Mouse (Mus musculus): Measurements from ENCODE around the gene Tlr6. TPM values are rescaled to one million over a fixed set of nuclear protein-coding genes. Genes with fewer than 3 reads are reported as not detected.

Gene Tlr6
- total RNA-seq, 2 experiments from 2014 or later, result 0.55 to 0.64 TPM

DNA sequence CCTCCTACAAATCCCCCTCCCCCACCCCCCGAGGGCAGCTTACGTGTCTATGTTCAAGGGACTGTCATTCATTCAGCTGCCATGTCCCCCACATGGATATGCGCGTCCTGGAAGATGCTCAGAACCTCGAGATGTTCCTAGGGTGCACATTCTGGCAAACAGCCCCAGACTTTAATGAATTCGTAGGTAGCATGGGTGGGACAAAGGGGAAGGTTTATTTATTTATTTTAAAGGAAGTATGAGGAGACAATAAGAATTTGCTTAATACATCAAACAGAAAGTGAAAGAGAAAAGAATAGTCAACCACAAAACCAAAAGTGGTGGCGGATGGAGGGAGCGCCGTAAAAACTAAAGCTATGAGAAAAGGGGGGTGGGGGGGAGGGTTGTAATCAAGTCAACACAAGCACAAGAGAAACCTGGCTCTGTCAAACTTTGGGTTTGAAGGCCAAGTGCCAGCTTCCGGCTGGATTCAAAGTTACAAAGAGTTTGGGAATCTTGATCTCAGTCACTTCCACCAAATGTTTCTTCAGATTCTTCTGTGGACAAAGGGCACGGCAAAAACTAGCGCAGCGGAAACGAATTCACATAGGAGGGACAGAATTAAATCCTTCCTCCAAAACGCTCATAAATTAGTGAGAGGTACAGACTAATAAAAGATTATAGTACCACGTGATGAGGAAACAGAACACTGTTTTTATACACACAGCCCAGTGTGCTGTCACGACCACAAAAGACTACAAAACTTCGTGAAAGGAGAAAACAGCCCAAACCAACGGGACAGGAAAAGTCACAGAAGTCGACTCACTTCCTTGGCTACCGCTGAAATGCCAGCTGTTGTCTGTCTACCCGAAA is 680 bp downstream of the Tlr6 start:
- intact Hi-C loops (cut with DNase I), result no loop called here
- DNase-seq (ENCODE audit: extremely low spot score in 1 of 2, low spot score in 2 of 2), result no peak

GRCm38 (mm10) chr5:64954931-64955330 is 5.0 kb downstream of the Tlr6 start:
- no peak for DNase-seq (ENCODE audit: extremely low spot score in 1 of 2, low spot score in 2 of 2)
- intact Hi-C loops (cut with DNase I), result no loop called here

GRCm38 (mm10) chr5:64951486-64951885 is 8.4 kb downstream of the Tlr6 start:
- DNase-seq (ENCODE audit: extremely low spot score in 1 of 2, low spot score in 2 of 2), result no peak
- intact Hi-C loops (cut with DNase I), result no loop called here

- intact Hi-C loops (cut with DNase I), result no loop called here
- DNase-seq (ENCODE audit: extremely low spot score in 1 of 2, low spot score in 2 of 2), result no peak
Measured at GRCm38 (mm10) chr5:64932775-64933174, 27.1 kb downstream of the Tlr6 start.

GRCm38 (mm10) chr5:64932215-64932614 is 27.7 kb downstream of the Tlr6 start:
- intact Hi-C loops (cut with DNase I), result no loop called here

GRCm38 (mm10) chr5:64922891-64923381 is 37.0 kb downstream of the Tlr6 start:
- DNase-seq (ENCODE audit: extremely low spot score in 1 of 2, low spot score in 2 of 2), result no peak
- intact Hi-C loops (cut with DNase I), result no loop called here

More at GRCm38 (mm10) chr5:64932215-64932614, 27.7 kb downstream of the Tlr6 start:
- no peak for DNase-seq (ENCODE audit: extremely low spot score in 1 of 2, low spot score in 2 of 2)

DNA sequence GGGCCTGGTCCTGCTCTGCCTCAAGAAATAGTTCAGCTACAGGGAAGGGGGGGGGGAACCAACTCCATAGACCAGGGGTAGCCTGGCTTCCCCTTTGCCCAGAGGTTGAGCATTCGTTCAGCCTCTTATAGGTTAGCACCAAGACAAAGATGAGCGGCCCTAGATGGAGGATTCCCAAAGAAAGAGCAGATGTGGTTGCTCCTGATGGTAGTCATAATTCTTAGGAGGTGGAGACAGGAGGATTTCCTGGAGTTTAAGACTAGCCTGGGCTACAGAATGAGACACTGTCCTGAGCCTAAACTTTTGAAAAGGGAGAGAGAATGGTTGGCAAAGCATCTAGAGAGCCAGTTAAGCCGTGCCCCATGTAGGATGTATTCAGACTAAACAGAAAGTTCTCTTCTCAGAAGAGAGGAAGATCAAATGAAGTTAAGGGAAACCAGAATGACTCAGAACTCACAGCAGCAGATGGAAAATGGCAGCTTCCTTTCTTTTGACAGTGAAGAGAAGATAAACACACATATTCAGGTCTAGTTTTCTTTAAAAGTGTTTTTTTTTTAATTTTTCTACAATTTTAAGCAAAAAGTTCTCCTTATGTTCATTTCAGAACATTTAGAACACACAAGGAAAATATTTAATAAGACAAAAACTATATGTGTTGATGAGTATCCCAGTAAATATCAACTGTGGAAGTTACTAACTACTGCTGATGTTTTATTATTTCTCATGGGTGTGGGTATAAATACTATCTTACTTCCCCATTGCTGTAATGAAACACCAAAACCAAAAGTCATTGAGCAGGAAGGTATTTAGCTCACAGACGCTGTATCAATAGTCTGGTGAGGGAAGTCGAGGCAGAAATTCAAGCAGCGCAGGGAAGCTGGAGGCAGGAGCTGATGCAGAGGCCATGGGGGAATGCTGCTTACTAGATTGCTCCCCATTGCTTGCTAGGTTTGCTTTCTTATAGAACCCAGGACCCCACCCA is 41.0 kb downstream of the Tlr6 start:
- DNase-seq (ENCODE audit: extremely low spot score in 1 of 2, low spot score in 2 of 2), result no peak
- intact Hi-C loops (cut with DNase I), result no loop called here

GRCm38 (mm10) chr5:64917721-64918120 is 42.2 kb downstream of the Tlr6 start:
- intact Hi-C loops (cut with DNase I), result no loop called here
- no peak for DNase-seq (ENCODE audit: extremely low spot score in 1 of 2, low spot score in 2 of 2)

DNA sequence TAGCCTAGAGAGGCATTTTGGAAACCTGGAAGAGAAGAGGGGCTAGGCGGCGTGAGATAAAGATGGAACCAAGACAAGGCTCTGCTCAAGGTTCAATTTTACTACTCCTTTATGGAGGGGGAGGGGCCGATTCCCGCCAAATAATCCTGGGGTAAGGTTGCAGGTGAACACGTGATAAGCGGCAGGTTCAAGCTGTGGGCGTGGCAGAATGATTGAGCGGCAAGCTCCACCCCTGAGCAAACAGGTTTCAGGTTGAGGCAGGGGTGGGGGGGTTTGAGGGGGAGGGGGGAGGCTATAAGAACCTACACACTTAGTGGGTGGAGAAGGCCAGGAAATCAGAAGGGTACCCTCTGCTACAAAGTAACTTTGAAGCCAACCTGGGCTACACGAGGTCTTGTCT is 42.7 kb downstream of the Tlr6 start:
- intact Hi-C loops (cut with DNase I), result no loop called here
- no peak for DNase-seq (ENCODE audit: extremely low spot score in 1 of 2, low spot score in 2 of 2)

DNA sequence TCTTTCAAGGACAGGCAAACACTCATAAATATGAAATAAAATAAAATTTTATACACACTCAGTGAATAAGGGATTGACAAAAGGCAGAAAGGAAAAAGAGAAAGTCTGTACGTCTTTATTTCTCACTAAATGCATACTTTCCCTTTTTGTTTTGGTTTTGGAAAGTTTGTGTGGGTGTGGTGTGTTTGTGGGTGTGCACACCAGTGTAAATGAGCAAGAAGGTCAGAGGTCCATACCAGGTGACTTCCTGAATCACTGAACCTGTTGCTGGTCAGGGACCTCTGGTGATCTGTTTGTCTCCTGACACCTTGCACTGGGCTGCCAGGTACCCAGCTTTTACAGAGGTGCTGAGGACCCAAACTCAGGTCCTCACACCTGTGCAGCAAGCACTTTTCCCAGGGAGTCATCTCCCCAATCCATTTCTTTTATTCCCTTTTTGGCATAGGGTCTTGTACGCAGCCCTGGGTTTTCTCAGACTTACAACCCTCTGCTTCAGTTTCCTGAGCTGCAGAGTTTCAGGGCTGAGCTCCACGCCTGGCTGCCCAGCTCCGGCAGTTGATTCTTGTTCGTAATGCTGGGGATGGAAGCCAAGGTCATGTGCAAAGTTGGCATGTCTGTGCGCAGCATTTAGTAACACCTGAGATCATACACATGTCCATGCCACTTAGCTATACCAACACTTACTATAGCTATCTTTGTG is 51.2 kb downstream of the Tlr6 start:
- no peak for DNase-seq (ENCODE audit: extremely low spot score in 1 of 2, low spot score in 2 of 2)
- intact Hi-C loops (cut with DNase I), result no loop called here

DNA sequence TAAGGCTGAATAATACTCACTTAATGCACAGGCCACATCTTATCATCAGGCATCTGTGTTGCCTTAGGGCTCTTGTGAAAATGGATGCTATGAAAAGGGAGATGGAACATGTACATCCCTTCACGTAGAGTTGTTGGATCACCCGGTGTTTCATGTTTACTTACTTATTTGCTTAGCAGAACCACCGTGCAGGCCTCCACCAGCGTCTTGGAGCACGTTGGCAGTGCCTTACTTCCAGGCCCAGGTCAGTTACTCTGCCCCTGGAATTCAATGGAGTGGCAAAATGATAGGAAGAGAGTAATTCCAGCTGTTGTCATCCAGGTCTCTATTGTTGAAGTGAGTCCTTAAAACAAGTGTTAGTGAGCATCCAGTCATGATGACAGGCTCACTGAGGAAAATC is 52.0 kb downstream of the Tlr6 start:
- intact Hi-C loops (cut with DNase I), result no loop called here
- no peak for DNase-seq (ENCODE audit: extremely low spot score in 1 of 2, low spot score in 2 of 2)

DNA sequence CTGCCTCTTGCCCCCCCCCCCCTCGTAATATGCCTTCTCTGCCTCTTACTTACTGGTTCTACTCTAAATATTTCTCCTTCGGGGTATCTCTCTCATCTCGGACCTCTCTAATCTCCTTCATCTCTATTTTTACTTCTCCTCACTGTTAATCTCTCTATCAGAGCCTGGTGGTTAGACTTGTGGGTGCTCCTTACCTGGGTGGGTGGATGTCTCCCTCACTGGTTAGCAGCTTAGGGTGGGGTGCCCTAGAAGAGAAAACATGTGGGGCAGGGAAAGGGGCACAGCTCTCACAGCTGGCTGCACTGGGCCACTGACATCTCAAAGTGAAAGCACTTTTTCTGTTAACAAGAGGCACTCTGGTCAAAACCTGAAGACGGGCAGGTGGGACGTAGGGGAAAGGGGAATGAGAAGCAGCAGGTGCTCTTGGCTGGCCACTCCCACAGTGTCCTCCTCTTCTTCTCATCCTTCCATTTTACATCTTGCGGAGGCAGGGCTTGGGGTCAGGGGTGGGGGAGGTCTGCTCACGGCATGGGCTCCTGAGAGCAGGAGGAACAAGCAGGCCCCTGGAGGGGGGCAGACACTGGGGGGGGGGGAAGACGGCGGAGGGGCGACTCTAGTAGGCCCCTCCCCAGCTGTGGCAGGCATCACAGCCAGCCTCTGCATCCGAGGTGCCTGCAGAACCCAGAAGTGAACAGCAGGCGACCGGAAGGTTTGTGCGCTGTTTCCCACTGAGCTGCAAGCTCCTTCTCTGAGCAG is 54.2 kb downstream of the Tlr6 start:
- intact Hi-C loops (cut with DNase I), result no loop called here
- peak in 1 of 2 experiments; percentile 32 for DNase-seq (ENCODE audit: extremely low spot score in 1 of 2, low spot score in 2 of 2)

Small RNAs within 50 kb of the gene (microRNA-seq; reads per million reads assigned to microRNA genes)
- gene Mir574, result 92.0 reads per million, percentile 55 among the genes with 10 or more reads in this experiment

Other genes with a start within 250 kb of the Tlr6 start
- gene Klf3, start 156.7 kb downstream of the Tlr6 start, total RNA-seq (2021), result 10 to 100 TPM; 25.7 to 27.3 TPM
- gene Tlr1, start 26.5 kb downstream of the Tlr6 start, total RNA-seq (2021), result under 1 TPM; 0.30 to 0.32 TPM
- 1 to 10 TPM; 7.2 to 8.4 TPM for gene Fam114a1, start 10.0 kb upstream of the Tlr6 start, total RNA-seq (2021)
- gene Tmem156, start 132.0 kb upstream of the Tlr6 start, total RNA-seq (2021), result under 1 TPM in 1 of 2 experiments, not detected in 1; 0.67 TPM
- 10 to 100 TPM; 61.4 to 62.9 TPM for gene Klhl5, start 147.4 kb upstream of the Tlr6 start, total RNA-seq (2021)
- 10 to 100 TPM; 18.9 to 20.0 TPM for gene Wdr19, start 239.6 kb upstream of the Tlr6 start, total RNA-seq (2021)

Data from left cerebral cortex, postnatal 10 days (tissue).